Mouse (Mus musculus) cerebellum, adult 2 months (tissue): ENCODE data around the gene Setd1a.

Experiments used
- CTCF ChIP-seq: fragments of 200-500 bp; IDR thresholded peaks from 2 replicates; pipeline ENCODE4 v1.5.1; 2011; ENCODE audit warnings: low read depth, mild to moderate bottlenecking, control low read depth, low read length, moderate library complexity, borderline replicate concordance; ENCODE audit not compliant: insufficient read depth
- POLR2A ChIP-seq: fragments of 200-500 bp; IDR thresholded peaks from 2 replicates; pipeline ENCODE4 v1.6.1; 2011; ENCODE audit warnings: low read length, control low read depth, borderline replicate concordance; ENCODE audit not compliant: insufficient read depth

- peak; percentile 27; the same call in 1 of the 2 replicates for TF ChIP-seq POLR2A
- no peak for TF ChIP-seq CTCF
Measured at GRCm38 (mm10) chr7:127824176-127824871, 47.9 kb downstream of the Setd1a start, which contains the start of the genes Stx4a and Stx1b.
